Mouse (Mus musculus) adipocyte (in vitro differentiated cells): ENCODE results near the gene Trappc4.
A peak's percentile ranks its signal among the peaks of the same experiment; 100 is the strongest.
"Not testable (repeated sequence)": the region's sequence is repeated elsewhere in the genome, so short reads cannot be mapped to it uniquely, and the experiment has no call there.

ENCODE experiments used
- DNase-seq: peaks from one replicate; pipeline ENCODE4 v3.0.0-alpha.2; 2016; ENCODE audit warnings: low spot score

The Trappc4 gene

GRCm38 (mm10) chr9:44406906-44407751, at the start of gene Trappc4, which contains the start of gene Rps25:
Trappc4 (minus strand) TSS chr9:44407600.
Rps25 (plus strand) TSS chr9:44407139.
- DNase-seq: peak; percentile 97

DNA sequence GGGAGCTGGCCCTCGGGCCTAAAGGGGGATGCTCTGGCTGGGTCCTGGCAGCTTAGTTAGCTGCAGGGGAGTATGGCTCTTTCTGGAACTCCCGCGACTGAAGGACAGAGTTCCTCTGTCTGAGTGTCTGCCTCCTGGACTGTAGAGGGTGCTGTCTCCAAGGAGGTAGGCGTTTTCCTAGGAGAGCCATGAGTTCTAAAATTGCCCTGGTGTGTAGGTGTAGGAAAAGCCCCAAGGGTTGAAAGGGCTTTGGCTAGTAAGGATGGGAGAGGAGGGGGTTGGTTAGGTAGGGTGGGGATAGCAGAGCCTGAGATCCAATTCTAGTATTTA, 47.5 kb upstream of the Trappc4 start, which contains the start of gene Upk2:
Gene Upk2 (minus strand): TSS at position 86 of the 330 bp plus-strand sequence.
- DNase-seq: peak; percentile 33

DNA sequence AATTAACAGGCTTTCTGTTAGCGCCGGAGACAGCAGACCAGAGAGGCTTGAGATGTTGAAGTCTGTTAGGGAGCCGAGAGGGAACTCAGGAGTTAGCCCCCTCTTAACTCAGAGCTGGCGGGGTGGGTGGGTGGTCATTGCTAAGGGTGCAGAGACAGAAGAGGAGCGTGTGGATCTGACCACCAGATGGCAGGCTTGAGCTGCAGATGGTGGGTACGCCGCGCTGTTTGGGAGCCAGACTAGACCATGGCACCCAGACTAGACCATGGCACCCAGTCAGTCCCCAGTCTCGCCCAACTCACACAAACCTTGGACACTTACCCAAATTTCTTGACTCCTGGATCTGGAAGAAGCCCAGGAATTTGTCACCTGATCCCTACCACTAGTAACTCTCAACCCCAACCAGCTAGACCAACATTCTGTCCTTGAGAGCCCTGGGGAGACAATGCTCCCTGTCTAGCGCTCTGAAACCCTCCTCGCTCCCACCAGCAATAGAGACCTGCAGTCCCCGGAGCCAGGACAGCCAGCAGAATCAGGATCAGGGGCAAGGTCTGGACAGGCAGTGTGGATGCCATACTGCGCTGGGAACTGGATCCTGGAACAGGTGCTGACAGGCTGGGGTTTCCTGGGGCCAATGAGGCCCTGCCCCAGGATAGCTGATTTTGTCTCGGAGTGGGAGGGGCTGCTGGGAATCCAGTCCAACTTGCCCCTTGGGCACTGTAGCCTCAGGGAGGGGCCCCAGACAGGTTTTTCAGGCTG, 46.9 kb upstream of the Trappc4 start:
- peak; percentile 79 for DNase-seq

DNA sequence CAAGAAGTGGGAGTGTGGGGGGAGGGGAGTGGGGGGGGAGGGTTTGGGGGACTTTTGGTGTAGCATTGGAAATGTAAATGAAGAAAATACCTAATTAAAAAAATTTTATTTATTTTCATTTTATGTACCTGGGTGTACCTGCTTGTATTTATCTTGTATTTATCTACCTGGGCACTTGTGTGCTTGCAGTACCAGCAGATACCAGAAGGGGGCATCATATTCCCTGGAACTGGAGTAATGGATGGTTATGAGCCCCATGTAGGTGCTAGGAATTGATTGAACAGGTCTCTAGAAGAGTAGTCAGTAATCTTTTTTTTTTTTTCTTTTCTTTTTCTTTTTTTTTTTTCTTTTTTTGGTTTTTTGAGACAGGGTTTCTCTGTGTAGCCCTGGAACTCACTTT, 43.0 kb upstream of the Trappc4 start:
- DNase-seq: no peak

DNA sequence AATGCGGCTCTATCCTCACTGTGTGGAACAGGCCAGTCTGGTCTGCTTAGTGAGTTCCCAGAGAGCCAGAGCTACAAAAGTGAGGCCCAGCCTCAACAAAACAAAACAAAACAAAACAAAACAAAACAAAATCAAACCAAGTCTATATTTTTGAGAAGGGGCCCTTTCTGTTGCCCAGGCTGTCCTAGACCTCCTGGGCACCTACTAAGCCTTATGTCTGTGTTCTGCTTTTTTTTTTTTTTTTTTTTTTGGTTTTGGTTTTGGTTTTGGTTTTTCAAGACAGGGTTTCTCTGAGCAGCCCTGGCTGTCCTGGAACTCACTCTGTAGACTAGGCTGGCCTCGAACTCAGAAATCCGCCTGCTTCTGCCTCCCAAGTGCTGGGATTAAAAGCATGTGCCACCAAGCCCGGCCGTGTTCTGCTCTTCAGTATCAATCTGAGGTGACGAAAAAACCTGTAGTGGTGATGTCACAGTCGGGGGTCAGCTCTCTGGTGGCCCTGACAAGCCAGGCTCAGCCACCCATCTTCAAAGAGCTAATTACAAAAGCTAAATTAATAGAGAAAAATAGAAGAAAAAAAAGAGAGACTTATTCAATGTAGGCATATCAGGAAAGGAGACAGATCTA, 37.1 kb upstream of the Trappc4 start:
- not testable (repeated sequence) for DNase-seq

- no peak for DNase-seq
These were observed 33.6 kb upstream of the Trappc4 start, which contains the start of gene Foxr1 for GRCm38 (mm10) chr9:44440961-44441360. Foxr1 (minus strand) TSS chr9:44441136.

GRCm38 (mm10) chr9:44435747-44436146, 28.3 kb upstream of the Trappc4 start:
- DNase-seq: no peak

DNA sequence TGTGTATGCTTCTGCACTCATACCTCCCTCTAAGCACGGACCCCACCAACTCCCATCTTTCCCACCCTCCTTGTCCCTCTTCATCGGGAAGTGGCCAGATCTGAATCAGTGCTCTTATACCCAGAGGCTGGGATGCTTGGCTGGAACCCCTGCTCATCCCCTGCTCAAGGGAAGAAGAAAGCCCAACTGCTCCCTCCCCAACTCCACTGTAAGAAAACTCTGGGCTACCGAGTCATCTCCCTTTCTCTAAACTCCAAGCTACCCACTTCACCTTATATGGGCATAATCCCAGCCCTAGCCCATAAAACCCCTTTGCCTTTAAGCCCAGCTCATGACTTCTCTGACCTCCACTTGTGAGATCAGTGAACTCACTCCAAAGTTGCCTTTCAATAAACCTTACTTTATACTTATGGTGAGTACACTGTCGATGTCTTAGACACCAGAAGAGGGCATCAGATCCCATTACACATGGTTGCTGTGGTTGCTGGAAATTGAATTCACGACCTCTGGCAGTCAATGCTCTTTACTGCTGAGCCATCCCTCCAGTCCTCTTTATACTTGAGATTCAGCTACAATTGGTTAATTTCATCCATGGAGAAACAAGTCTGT, 25.3 kb upstream of the Trappc4 start:
- no peak for DNase-seq

DNA sequence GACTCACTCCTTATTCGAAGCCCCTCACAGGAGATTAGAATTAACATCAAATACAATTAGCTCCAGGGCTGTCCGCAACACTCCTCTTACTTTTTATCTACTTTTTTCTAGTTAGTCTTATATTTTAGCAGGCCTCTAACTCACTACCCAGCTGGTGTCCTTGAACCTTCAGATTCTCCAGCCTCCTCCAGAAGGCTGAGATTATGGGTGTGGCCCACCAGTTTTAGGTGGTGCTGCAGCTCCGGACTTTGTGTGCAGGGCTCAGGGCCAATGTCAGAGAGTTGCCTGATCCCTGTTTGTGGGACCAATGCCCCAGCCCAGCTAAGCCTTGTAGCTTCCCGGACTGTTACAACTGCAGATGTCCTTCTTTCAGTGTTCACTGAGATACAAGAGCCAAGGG, 16.2 kb upstream of the Trappc4 start:
- no peak for DNase-seq

GRCm38 (mm10) chr9:44420280-44420898, 13.0 kb upstream of the Trappc4 start:
- no peak for DNase-seq

- DNase-seq: not testable (repeated sequence)
These were observed 12.3 kb upstream of the Trappc4 start for GRCm38 (mm10) chr9:44419730-44420129.

- DNase-seq: no peak
These were observed 11.4 kb upstream of the Trappc4 start, which contains the start of gene Ccdc84 for GRCm38 (mm10) chr9:44418519-44419385. Ccdc84 (minus strand) TSS chr9:44418569.

- DNase-seq: peak; percentile 95
These were observed 10.5 kb upstream of the Trappc4 start for GRCm38 (mm10) chr9:44417892-44418363.

- no peak for DNase-seq
These were observed 9.9 kb upstream of the Trappc4 start for GRCm38 (mm10) chr9:44417156-44417891.

DNA sequence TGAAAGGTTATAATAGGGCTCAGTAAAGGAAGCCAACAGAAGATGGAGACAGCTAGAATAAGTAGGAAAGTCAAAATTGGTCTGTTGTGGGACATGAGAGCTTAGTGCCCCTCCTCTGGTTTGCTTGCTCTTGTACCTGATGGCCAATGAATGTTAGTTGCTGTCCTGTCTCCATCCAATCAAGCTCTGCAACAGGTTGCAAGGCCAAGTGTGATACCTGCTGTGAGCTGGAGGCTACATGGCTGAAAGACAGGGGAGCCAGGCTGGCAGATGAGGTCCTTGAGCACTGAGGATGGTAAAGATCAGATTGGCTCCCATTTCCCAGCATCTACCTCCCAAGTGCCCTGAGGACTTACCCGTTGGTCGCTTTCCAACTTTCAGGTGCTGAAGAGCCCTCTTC, 5.4 kb upstream of the Trappc4 start:
- DNase-seq: no peak

DNA sequence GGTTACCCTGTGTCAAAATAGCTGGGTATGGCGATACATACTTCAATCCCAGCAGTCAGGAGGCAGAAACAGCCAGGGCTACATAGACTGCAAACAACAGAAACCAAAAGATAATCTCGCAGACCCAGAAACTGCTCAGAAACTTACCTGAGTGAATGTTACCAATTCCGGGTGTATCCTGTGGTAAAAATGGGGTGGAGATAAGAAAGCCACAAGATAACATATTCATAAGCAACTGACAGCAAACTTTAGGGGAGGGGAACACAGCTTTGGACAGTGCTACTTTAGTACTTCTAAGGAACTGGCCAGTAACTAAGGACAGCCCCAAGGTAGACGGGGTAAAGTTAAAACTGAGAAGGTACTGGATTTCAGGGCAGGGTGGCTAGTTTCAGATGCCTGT, 4.9 kb upstream of the Trappc4 start:
- no peak for DNase-seq

GRCm38 (mm10) chr9:44411601-44412130, 4.3 kb upstream of the Trappc4 start:
- no peak for DNase-seq

DNA sequence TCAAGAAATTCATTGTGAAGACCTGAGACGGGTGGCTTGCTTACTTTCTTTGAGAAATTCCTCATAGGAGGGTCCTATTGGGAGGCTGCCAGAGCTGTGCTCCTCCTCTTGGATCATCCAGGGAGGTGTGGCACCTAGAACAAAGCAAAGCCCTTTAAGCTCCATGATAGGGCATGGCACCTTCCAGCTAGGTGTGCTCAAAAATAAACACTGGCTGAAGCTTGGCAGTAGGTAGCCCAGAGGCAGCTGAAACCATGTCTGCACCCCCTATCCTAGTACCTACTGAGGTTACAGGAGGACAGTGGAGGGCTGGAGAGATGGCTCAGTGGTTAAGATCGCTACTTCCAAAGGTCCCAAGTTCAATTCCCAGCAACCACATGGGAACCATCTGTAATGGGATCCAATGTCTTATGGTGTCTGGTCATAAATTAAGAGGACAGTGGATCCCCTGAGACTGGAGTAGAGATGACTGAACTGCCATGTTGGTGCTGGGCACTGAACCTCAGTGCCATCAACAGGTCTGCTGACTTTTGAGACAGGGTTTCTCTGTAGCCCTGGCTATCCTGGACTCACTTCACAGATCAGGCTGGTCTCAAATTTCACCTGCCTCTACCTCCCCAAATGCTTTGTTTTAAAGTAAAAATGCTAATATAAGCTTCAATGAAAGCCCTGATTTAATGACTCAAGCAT, 3.4 kb upstream of the Trappc4 start:
- DNase-seq: no peak

DNA sequence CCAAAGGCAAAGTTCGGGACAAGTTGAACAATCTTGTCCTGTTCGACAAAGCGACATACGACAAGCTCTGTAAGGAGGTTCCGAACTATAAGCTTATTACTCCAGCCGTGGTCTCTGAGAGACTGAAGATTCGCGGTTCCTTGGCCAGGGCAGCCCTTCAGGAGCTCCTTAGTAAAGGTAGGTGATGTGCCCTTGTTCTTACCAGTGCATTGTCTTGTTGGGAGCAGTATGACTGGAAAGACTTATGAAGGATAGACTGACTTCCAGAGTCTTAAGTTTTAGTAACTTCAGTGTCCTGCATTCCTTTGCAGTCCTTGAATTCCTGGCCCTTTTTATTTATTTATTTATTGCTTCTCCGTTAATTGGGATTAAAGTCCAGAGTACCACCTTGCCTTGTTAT, 1.3 kb upstream of the Trappc4 start:
- not testable (repeated sequence) for DNase-seq
